Mouse (Mus musculus): ENCODE results near the gene Sox14. TPM values are rescaled to one million over a fixed set of nuclear protein-coding genes. Genes with fewer than 3 reads are reported as not detected.

The Sox14 gene
- total and polyA plus RNA-seq, 3 experiments = not detected

DNA sequence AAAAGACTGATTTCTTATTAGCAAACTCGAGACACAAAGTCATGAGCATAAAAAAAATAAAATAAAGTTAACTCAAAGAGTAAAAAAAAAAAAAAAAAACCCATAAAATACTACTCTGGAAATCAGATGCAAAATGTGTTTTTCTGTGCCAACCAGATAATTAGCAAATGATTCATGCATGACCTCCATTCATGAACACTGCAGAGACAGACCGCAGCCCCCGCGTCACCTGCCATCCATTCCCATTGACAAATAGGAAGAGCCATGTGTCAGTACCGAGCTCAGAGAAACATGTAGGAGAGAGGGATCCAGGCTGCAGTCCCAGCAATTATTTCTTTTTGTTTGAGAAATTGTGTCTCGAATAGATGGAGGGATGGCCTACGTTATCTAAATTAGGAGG is 25.6 kb downstream of the Sox14 start:
- Histone ChIP-seq H3K9me3 (replicated peaks; ENCODE audit: low read length) (peaks cover 28% of the 10 kb centered on the region), H3K36me3 (replicated peaks in 1 of 2; ENCODE audit: control insufficient read depth in 1 of 2, insufficient read depth in 1 of 2, low read length in 1 of 2) (no peaks in the 10 kb centered on the region), H3K79me2 (replicated peaks; ENCODE audit: control insufficient read depth, extremely low read depth, insufficient read depth, poor library complexity, severe bottlenecking) (no peaks in the 10 kb centered on the region), H3K27me3 (replicated peaks) (no peaks in the 10 kb centered on the region), H3K4me2 (ENCODE audit: insufficient read depth, low read depth, poor library complexity, severe bottlenecking) (no peak overlapping the region), H3K4me1 (ENCODE audit: control insufficient read depth in 1 of 2, insufficient read depth in 2 of 2) (no peaks in the 10 kb centered on the region), H3K27ac (ENCODE audit: insufficient read depth, low read depth) (no peak overlapping the region), H3K4me3 (replicated peaks in 1 of 3; ENCODE audit: low read depth in 2 of 3, low read length in 2 of 3, poor library complexity in 1 of 3) (no peak overlapping the region), H3K9ac (ENCODE audit: insufficient read depth, low read depth) (no peak overlapping the region)
- TF ChIP-seq USF2 (conservative IDR thresholded peaks at IDR 0.05; ENCODE audit: low read depth, low read length) (no peak), CHD1 (IDR thresholded peaks at IDR 0.05; ENCODE audit: low read depth, low read length) (no peak), TCF12 (IDR thresholded peaks at IDR 0.05; ENCODE audit: low read depth, low read length) (no peak), GABPA (IDR thresholded peaks at IDR 0.05; ENCODE audit: insufficient replicate concordance, low read depth, low read length) (no peak), ELF1 (IDR thresholded peaks at IDR 0.05; ENCODE audit: low read depth, low read length) (no peak), MEF2A (IDR thresholded peaks at IDR 0.05; ENCODE audit: borderline replicate concordance, low read depth, low read length) (no peak), POLR2A (IDR thresholded peaks at IDR 0.05; ENCODE audit: low read depth, low read length) (no peak), NELFE (IDR thresholded peaks at IDR 0.05; ENCODE audit: low read depth, low read length) (no peak), JUND (conservative IDR thresholded peaks at IDR 0.05; ENCODE audit: low read depth, low read length) (no peak), MAFK (IDR thresholded peaks at IDR 0.05; ENCODE audit: insufficient replicate concordance, low read length) (no peak), ETS1 (conservative IDR thresholded peaks at IDR 0.05; ENCODE audit: low read depth, low read length) (no peak), ZC3H11A (IDR thresholded peaks at IDR 0.05; ENCODE audit: low read depth, low read length) (no peak), RAD21 (IDR thresholded peaks at IDR 0.05; ENCODE audit: low read depth, low read length) (no peak)
- DNase-seq (ENCODE audit: extremely low read depth) = no peak
- in situ Hi-C loops (cut with MboI; ENCODE audit: low pct_ligation_motif_present, low pct_unique_long_range_greater_than_20kb, low sequenced_read_pairs) = no loop called here
- dilution Hi-C loops (cut with MboI; ENCODE audit: extremely low pct_ligation_motif_present, extremely low pct_unique_long_range_greater_than_20kb, low sequenced_read_pairs) = no loop called here

DNA sequence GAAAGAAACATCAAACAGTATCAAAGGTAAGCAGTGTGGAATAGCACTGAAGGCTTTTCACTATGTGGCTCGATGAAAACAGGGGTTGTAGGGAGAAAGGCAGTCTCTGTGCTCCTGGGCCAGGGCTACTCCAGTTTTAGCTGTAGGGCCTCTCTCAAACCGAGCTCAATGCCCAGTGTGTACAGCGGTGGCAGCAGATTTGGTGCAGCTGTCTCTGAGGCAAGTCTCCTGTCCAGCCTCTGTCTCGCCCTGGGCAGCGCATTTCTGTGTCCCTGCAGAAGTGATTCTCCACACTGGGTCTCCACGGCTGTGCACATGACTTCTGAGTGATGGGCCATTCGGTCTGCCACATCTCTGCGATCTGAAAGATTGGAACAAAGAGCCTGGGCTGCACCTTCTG is 27.6 kb downstream of the Sox14 start:
- dilution Hi-C loops (cut with MboI; ENCODE audit: extremely low pct_ligation_motif_present, extremely low pct_unique_long_range_greater_than_20kb, low sequenced_read_pairs) (no loop called here), in situ Hi-C loops (cut with MboI; ENCODE audit: low pct_ligation_motif_present, low pct_unique_long_range_greater_than_20kb, low sequenced_read_pairs) (loop anchor here (10.0 kb wide), 1 partner anchor 536 kb away; no protein-coding TSS in a partner anchor)

DNA sequence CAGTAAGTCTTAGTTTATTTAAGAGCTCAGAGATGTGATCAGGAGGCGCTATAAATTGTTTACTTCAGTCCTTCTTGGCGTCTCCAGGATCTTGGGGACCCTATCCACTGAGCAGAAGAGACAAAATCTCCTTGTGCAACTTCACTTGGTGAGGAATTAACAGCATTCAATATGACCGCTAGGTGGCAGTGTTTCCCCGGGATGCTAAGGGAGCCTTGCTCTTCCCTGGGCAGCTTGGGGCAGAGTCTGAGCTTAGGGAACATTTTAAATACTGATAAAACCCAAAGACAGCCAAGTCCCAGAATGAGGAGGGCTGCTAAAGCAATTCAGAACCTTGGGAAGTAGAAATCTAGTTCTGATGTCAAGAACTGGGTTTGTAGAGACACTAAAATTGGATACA is 29.1 kb downstream of the Sox14 start:
- peak; percentile 48 for DNase-seq (ENCODE audit: extremely low read depth)
- Histone ChIP-seq H3K4me2 (ENCODE audit: insufficient read depth, low read depth, poor library complexity, severe bottlenecking) (no peak overlapping the region), H3K9me3 (replicated peaks; ENCODE audit: low read length) (peaks cover 12% of the 10 kb centered on the region), H3K27me3 (replicated peaks) (no peaks in the 10 kb centered on the region), H3K79me2 (replicated peaks; ENCODE audit: control insufficient read depth, extremely low read depth, insufficient read depth, poor library complexity, severe bottlenecking) (no peaks in the 10 kb centered on the region), H3K36me3 (replicated peaks in 1 of 2; ENCODE audit: control insufficient read depth in 1 of 2, insufficient read depth in 1 of 2, low read length in 1 of 2) (no peaks in the 10 kb centered on the region), H3K27ac (ENCODE audit: insufficient read depth, low read depth) (no peak overlapping the region), H3K4me3 (replicated peaks in 1 of 3; ENCODE audit: low read depth in 2 of 3, low read length in 2 of 3, poor library complexity in 1 of 3) (no peak overlapping the region), H3K9ac (ENCODE audit: insufficient read depth, low read depth) (no peak overlapping the region), H3K4me1 (ENCODE audit: control insufficient read depth in 1 of 2, insufficient read depth in 2 of 2) (no peaks in the 10 kb centered on the region)
- dilution Hi-C loops (cut with MboI; ENCODE audit: extremely low pct_ligation_motif_present, extremely low pct_unique_long_range_greater_than_20kb, low sequenced_read_pairs) = no loop called here
- TF ChIP-seq CTCF (conservative IDR thresholded peaks at IDR 0.05 in 1 of 2, IDR thresholded peaks at IDR 0.05 in 1 of 2; ENCODE audit: low read depth in 2 of 2, low read length in 2 of 2) (peak in 1 of 2 experiments; percentile 64; a peak in 3 of 4 replicates), SMC3 (IDR thresholded peaks at IDR 0.05; ENCODE audit: low read depth, low read length) (peak; percentile 54), ZNF384 (IDR thresholded peaks at IDR 0.05; ENCODE audit: low read depth, low read length) (no peak), POLR2A (IDR thresholded peaks at IDR 0.05; ENCODE audit: low read depth, low read length) (no peak), RAD21 (IDR thresholded peaks at IDR 0.05; ENCODE audit: low read depth, low read length) (peak; percentile 65), ELF1 (IDR thresholded peaks at IDR 0.05; ENCODE audit: low read depth, low read length) (no peak), CHD2 (IDR thresholded peaks at IDR 0.05; ENCODE audit: low read length) (no peak), MXI1 (IDR thresholded peaks at IDR 0.05; ENCODE audit: low read depth, low read length) (no peak), PAX5 (IDR thresholded peaks at IDR 0.05; ENCODE audit: low read length) (no peak), GABPA (IDR thresholded peaks at IDR 0.05; ENCODE audit: insufficient replicate concordance, low read depth, low read length) (no peak), SIN3A (IDR thresholded peaks at IDR 0.05; ENCODE audit: low read length) (no peak)
- in situ Hi-C loops (cut with MboI; ENCODE audit: low pct_ligation_motif_present, low pct_unique_long_range_greater_than_20kb, low sequenced_read_pairs) = loop anchor here (10.0 kb wide), 1 partner anchor 538 kb away; no protein-coding TSS in a partner anchor

More for the DNA sequence above, 27.6 kb downstream of the Sox14 start:
- Histone ChIP-seq H3K4me1 (ENCODE audit: control insufficient read depth in 1 of 2, insufficient read depth in 2 of 2) (no peaks in the 10 kb centered on the region), H3K9ac (ENCODE audit: insufficient read depth, low read depth) (no peak overlapping the region), H3K9me3 (replicated peaks; ENCODE audit: low read length) (peaks cover 16% of the 10 kb centered on the region), H3K27me3 (replicated peaks) (no peaks in the 10 kb centered on the region), H3K4me3 (replicated peaks in 1 of 3; ENCODE audit: low read depth in 2 of 3, low read length in 2 of 3, poor library complexity in 1 of 3) (no peak overlapping the region), H3K4me2 (ENCODE audit: insufficient read depth, low read depth, poor library complexity, severe bottlenecking) (no peak overlapping the region), H3K36me3 (replicated peaks in 1 of 2; ENCODE audit: control insufficient read depth in 1 of 2, insufficient read depth in 1 of 2, low read length in 1 of 2) (no peaks in the 10 kb centered on the region), H3K27ac (ENCODE audit: insufficient read depth, low read depth) (no peak overlapping the region), H3K79me2 (replicated peaks; ENCODE audit: control insufficient read depth, extremely low read depth, insufficient read depth, poor library complexity, severe bottlenecking) (no peaks in the 10 kb centered on the region)
- DNase-seq (ENCODE audit: extremely low read depth) = no peak
- TF ChIP-seq NRF1 (IDR thresholded peaks at IDR 0.05; ENCODE audit: low read depth, low read length) = no peak

All from CH12.LX (cell line).